Mouse (Mus musculus) C2C12 (cell line): ENCODE measurements at regions not wholly inside any gene's neighbourhood (a gene's known extent, or its start where the extent isn't known, plus 50 kb on each side); places are given as distances from the start of the nearest gene placed in this dataset.
"Not testable (repeated sequence)": the region's sequence is repeated elsewhere in the genome, so short reads cannot be mapped to it uniquely, and the experiment has no call there.

Experiments
- CTCF ChIP-seq: IDR thresholded peaks from one replicate; pipeline ENCODE4 v1.5.1; 2011; ENCODE audit not compliant: control insufficient read depth, insufficient read depth, insufficient read length
- MYOD1 ChIP-seq: IDR thresholded peaks from one replicate; pipeline ENCODE4 v1.6.1; 2011; ENCODE audit warnings: low read depth; ENCODE audit not compliant: control insufficient read depth, insufficient read length
- USF1 ChIP-seq: IDR thresholded peaks from one replicate; pipeline ENCODE4 v1.6.1; 2011; ENCODE audit warnings: low read depth, mild to moderate bottlenecking, control low read depth, moderate library complexity

GRCm38 (mm10) chr11:71288243-71288642, 57.7 kb upstream of the Nlrp1b start:
- TF ChIP-seq USF1, CTCF, MYOD1: not testable (repeated sequence)
